Mouse (Mus musculus): Measurements from ENCODE around the gene Cxadr. TPM values are rescaled to one million over a fixed set of nuclear protein-coding genes. Genes with fewer than 3 reads are reported as not detected.

Cxadr gene
- total RNA-seq, 2 experiments from 2014 or later, result 21.0 to 24.7 TPM

DNA sequence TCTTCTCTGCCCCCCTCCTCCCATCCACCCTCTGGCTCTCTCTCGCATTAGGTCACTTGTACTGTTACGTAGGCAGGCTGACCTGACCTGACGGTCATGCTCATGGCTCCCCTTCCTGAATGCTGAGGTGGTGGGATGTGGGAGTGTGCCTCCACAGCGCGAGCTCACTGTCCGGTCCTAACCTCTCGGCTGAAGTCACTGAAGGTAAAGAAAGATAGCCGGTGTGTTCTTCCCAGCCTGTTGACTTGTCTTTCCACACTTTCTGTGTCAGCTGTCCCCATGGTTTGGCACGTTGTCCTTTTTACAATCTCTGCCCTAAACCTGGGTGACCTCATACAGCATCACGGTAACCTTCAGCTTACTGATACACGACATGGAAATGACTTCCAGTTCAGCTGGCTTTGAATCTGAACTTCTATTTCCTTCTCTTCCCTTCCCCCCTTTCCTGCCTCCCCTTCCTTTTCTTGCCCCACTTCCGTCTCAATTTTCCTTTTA lies 4.4 kb downstream of the Cxadr start:
- no peak for DNase-seq

DNA sequence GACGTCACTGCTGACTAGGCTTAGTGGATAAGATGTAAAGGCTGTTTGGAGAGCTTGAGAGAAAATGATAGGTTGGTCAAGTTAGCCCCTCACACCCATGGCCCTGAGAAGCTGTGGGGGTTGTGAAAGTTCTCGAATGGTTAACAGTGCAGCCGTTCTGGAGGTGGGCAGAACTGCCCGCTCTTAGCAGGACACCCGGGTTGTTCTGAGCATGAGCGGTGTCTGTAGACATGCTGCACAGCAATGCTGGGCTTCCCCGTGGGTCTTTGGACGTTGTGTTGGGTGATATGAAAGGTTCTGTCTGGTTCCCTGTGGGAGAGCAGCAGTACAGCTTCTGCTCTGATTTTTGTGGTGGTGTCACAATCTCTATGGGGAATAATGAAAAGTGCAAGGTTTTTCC lies 5.3 kb downstream of the Cxadr start:
- no peak for DNase-seq

DNA sequence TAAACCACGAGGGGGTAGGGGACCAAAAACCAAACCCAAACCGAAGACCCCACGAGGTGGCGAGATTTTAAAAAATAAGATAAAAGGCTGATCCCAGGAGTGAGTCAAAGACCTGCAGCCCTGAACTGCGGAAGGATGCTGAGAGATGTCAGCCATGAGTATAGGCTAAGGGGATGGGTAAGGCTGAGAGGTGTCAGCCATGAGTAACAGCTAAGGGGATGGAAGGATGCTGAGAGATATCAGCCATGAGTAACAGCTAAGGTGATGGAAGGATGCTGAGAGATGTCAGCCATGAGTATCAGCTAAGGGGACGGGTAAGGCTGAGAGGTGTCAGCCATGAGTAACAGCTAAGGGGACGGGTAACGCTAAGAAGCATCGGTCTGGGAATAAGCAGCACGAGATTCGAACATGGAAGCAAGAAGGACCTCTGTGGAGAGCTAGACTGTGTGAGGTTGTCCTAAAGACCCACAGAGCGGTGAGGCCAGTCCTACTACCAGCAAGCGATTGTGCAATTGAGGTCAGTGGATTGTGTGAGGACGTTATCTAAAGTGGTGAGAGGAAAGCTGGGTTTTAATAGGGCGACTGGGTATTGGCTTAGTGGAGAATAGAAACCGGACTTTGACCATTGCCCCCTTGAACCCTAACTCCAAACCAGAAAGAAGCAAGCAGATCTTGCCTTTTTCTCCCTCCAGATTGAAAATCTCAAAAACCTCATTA lies 6.3 kb downstream of the Cxadr start:
- DNase-seq, result no peak

DNA sequence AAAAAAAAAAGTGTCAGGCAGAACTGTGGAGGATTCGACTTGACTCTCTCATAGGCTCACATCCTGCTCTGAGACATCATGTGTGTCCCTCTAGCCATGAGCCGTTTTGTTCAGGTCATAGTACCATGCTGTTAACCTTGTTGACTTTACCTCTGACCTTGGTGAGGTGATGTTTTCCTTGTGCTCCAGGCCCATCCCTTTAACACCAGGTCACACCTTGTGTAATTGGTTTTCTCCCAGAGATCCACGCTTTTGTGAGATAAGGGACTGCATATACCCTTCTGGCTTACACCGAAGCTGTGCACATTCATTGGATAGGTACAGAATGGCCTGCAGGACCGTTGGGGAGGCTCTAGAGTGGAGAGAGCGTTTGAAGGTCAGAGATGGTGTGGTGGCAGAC lies 8.0 kb downstream of the Cxadr start:
- no peak for DNase-seq

DNA sequence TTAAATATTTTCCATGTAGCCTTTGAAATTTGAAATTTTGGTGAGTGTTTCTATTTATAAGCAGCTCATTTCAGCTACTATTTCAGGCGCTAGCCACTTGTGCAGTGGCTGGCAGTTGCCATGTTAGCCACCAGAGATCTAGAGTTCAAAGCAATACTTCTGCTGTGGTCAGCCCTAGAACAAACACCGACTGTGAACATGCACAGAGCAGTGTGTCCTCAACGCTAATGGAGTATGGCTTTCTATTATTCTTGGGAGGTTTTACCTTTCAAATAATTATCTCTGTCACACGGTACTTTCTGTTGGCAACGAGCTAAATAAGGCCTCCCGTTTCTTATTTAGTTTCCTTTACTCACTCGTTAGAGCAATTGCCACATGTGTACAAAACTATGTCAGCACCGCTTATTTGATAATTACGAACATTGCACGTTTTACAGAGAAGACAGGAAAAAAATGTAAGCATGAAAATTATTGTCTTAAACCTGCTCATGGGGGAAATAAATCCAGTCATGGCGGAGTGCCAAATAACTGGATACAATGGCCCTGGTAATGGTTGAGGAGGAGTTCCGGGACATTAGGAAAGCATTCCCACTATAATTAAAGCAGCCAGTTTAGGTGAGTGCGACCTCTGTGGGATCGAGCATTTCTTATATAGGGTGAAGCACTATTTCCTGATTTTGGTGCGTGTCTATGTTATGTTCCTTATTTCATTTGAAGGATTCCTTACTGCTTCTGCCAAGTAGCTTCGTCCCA lies 12.0 kb downstream of the Cxadr start:
- DNase-seq, result no peak

DNA sequence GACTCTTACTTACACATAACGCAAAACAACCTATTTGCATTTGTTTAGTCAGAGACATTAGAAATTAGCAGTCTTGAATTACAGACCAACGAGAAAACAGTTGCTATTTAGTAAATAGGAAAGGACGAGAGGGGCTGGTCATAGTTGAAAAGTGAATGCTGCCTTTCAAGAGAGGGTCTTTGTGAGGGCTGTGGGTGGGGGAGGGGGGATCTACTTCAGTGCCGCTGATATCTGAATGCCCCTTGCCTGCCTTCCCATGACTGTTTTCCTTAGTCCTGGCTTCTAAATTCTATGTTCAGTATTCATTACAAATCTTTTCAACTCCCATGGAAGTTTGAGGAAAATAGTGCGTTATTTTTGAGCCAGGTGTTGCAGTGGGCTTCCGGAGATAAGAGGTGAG lies 12.7 kb downstream of the Cxadr start:
- DNase-seq, result no peak

DNA sequence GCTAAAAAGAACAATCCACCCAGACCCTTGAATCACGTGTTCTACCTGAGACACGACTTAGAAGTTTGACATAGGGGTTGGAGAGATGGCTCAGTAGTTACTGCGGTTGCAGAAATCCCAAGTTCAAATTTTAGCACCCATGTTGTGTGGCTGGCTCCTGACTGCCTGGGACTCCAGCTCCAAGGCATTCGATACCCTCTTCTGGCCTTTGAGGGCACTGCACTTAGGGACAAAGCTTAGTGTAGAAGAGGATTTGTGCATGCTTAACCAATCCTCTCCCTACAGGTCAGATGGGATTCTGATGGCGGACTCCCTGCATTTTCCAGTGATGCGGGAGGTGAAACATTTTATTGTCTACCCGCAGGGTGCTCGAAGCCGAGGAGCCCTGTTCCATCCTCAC lies 15.6 kb downstream of the Cxadr start:
- peak; percentile 68 for DNase-seq

DNA sequence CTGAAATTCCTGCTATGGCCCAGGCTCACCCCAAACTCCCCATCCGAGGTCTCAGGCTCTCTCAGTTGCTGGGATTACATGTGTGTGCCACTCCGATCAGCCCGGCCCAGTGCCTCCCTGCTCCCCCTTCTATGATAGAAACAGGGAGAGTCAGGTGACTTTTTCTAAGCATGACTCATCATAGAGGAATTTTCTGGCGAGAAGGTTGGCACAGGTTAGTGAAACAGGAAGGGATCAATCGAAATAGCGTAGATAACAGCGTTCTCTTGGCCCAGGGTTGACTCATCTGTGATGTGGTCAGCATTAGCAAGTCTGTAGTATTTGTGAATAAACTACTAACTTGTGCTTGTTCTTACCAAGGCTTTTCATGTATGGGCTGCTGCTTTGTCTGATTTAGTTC lies 16.7 kb downstream of the Cxadr start:
- DNase-seq, result no peak

DNA sequence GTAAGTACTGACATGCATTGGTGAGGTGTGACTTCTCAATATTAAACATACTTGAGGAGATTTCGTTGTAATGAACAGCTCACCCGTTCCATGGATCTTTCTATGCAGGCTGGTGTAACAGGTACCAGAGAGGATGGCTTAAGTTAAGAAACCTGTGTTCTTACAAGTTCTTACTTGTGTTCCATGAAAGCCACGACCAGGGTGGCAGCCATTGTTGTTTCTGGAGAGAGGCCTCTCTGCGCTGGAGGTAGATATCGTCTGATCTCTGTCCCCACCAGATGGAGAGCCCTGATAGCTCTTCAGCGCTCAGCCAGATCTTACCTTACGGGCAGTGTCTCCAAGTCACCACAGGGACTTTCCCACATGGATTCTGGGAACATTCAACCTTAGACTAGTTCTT lies 18.4 kb downstream of the Cxadr start:
- no peak for DNase-seq

DNA sequence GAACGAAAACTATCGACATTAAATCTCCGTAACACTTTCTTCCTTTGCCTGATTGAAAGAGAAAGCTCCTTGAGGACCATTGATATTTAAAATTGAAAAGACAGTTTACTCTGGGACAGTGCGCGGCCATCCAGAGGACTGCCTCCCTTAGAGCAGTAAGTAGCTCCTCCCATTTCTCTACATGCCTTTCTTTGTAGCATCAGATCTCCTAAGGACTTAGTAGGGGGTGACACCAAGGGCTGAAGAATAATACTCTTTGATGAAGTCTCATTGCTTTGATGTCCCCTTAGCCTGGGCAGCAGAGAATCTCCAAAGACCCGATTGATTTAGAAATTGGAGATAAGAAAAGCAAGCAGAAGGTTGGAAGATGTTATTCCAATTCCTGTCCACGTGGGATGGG lies 20.3 kb downstream of the Cxadr start:
- no peak for DNase-seq

DNA sequence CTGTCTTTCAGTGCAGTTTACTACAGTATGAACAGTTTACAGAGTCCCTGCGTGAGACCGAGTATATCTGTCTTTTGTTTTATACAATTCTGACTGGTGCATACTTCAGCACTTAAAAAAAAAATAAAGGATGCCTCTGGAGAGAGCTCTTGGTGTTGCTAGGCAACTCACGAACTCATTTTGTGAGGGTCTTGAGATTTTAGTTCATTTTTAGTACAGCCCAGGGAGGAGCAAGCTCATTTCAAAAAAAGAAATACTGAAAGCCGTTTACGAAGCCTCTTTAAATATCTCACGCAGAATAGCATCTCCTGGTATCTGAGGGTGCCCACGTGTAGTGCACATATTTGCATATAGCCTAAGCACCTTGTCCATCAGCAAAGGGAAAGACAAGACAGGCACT lies 20.9 kb downstream of the Cxadr start:
- DNase-seq, result no peak

DNA sequence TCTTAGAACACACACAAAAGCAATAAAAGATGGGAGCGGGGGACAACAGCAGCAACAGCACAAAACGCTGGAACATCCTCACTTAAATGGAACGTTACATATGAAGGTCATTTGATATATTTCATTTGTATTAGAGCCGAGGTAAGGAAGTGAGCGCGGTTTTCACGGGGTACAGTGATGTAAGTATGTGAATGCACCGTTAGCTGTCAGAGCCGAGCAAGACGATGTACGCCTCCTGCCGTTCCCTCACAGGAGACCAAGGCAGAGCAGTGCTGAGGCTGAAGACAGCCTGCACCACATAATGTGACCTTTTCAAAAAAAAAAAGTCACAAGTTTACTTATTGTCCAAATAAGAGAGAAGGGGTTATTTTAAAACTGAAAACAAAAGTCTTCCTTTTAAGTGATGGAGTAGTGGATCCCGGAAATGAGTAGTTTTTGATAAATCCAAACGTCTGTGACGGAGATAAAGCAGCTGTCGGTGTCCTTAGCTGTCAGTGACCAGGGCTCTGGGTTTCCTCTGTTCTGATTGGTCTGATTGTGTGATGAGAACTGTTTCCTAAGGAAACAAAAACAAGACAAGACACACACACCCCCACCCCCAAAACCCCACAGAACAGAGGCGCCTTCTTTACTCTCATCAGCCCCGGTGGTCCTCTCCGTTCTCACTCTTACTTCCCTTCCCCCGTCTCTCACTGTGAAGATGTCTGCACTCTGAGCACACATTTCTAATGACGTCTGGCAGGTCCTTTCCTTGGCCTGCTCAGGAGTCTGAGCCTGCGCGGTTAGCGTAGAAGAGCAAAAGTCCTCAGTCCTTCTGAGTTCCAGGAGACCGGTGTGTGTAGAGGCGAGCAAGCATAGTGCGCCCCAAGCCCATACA lies 24.9 kb downstream of the Cxadr start:
- DNase-seq, result no peak

DNA sequence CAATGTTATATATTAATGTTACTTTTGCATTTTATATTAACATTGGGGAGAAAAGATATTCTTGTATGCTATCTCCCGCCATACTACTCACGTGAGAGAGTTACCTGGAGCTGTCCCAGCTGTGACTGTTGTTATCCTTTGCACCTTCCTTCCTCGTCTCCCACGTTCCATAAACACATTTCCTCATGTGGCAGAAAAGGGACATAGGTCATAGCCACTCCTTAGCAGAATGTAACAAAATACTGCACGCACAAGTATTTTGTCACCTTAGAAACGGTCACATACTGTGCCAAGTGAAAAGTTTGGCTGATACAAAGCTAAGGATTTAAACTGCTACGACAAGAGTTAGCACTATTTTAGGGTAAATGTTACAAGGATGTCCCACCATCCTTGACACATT lies 26.3 kb downstream of the Cxadr start:
- DNase-seq, result no peak

DNA sequence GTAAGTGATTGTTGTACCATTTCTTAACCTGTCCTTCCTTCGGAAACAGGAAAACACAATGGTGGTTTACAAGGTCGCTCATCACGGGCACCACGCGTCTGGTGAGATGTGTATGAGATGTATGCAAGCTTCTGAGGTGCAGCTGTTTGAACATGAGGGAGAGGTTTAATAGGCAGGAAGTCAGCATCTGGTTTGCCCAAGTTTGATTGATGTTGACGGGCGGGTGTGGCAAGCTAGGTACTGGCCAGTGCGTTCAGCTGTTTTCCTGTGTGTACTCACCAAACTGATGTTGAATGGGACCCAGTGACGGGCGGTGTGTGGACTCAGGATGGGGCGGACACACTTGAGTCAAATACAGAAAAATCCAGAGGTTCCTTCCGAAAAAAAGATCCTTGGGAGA lies 26.7 kb downstream of the Cxadr start:
- DNase-seq, result no peak

DNA sequence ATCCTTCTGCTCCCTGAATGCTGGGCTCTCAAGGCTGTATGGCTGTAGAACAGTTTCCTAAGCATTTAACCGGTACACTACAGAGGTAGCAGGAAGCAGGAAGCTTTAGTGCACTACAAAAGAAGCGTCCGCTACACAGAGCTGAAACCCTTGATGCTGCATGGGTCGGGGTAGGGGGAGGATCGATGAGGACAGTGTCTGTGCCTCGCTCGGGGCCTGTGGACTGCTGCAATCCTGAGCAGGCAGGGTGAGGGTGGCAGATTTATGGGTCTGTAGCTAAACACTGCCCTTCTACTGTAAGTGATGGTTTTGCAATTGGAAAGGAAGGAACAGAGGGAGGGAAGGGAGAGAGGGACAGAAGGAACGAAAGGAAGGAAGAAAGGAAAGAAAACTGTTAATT lies 35.9 kb downstream of the Cxadr start:
- DNase-seq, result peak; percentile 23

DNA sequence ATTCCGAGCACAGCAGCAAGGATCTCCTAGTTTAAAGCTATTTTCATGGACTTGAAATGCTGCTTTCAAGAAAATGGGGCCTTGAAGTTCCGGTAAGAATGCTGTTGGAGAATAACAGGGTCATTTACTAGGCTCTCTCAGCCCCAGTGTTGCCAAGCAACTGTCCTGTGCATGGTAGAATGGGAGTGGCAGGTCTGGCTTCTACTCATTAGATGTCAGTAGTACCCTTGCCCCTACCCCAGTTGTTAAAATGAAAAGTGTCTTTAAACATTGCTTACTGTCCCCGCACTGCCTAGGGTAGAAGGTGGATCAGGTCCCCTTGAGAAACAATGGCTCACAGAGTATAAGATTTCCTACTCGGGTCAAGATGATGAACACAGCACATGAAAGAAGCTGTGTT lies 40.1 kb downstream of the Cxadr start:
- DNase-seq, result peak; percentile 17

DNA sequence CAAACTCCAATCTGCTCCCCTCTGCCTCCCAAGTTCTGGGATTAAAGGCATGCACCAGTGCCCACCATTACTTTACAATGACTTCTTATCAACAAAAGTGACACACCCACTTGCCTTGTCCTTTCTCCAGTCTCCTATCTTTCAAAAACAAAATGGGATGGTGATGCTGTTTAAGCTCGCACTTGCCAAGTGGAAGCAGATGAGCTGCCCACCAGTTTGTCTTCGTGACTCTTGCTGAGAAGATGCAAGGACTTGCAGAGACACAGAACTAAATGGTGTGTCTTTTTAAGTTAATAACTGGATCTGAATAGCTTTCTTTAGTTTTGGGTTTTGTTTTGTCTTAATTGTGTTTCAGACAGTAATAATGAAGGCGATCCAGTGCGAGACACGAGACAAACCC lies 41.5 kb downstream of the Cxadr start:
- DNase-seq, result no peak

DNA sequence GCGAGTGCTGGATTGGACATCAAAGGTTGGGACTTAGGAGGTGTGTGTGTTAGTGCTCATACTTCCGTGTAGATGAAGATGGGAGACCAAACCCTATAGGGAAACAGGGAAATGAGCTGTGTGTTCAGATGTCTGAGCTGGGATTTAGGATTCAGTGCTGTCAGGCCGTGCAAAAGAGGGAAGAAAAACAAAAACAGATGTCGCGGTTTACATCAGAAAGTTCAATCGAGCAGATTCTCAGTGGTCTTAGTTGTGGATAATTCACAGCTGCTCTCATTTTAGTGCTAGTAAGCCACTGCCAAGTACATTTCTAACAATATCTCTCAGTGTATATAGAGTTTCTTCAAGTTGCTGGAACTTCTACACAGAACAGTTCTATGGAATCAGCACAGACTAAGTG lies 42.5 kb downstream of the Cxadr start:
- DNase-seq, result no peak

DNA sequence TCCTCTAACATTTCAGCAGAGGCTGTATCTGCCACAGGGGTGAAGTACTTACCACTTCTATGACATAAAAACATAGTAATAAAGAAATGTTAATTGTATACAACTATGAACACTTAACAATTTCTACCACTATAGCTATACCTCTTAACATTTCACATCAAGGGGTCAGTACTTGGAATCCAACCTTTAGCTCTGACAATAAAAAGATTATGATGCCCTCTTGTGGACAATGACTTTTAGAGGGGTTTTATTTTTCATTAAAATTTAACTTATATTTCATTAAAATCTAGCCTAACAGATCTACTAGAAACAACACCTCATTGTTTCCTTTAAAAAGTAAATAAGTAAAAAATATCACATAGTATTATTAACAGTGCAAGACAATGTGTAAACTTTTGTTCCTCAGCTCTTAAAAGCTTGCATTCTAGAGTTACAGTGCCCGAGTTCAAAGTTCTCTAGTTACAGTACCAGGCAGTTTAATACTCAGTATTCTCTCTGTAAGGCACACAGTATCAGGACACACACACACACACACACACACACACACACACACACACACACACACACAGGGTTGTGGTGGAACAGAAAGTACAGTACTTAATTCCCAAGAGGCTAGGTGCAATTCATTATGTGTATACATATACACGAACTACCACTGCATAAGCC lies 45.5 kb downstream of the Cxadr start:
- DNase-seq, result no peak

DNA sequence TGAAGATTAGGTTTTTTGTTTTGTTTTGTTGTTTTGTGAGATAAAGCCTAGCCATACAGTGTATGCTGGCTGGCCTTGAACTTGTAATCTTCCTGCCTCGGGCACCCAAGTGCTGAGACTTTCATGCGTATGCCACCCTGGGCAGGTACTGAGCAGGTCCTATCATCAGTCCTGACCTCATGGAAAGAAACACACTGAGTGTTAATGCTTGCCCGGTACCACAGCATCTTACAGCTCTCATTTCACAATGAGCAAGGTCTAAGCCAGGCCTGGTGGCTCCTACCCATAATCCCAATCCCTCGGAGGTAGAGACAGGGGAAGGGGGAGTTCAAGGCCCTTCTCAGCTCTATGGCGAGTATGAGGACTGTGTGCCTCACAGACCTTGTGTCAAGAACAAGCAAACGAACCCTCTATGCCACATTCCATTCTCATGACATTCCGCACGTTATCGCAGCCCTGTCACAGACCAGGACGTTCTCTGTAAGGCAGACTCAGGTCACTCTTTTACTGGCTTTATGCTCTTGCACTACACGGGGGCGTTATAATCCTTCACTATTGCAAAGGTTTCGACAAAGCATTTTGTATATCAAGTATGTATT lies 46.1 kb downstream of the Cxadr start:
- DNase-seq, result no peak

DNA sequence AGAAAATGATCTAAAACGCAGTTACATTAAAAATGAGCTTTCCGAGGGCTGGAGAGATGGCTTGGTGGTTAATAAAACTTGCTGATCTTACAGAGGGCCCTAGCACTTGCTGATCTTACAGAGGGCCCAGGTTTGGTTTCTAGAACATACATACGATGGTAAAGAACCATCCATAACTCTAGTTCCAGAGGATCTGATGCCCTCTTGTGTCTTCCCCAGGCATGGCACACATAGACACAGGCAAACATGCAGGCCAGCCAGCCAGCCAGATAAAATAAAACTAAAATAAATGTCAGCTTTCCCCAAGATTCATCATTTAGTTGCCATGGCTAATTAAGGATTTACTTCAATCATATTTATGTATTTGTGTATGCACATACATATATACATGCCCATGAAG lies 56.5 kb downstream of the Cxadr start:
- DNase-seq, result no peak

DNA sequence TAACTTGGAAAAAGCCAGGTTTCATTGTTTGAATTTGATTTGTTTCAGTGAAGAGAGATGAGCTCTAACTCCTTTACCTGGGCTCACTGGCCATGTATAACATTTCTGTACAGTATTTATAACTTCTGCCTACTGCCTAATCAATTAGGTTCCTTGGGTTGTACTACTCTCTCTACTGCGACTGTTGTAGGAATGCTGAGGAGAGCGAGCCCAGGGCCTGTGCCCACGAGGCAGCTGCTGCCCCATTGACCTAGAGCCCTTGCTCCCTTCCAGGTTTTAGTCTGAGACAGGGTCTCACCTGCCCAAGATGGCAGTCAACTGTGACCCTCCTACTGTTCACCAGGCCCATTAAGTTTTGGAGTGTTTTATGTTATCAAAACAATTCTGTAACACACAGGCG lies 60.2 kb downstream of the Cxadr start:
- DNase-seq, result no peak

Data from adrenal gland, postnatal 10 days (tissue).